Mouse (Mus musculus) liver, postnatal 0 days (tissue): ENCODE results near the gene Enthd1. TPM values are rescaled to one million over a fixed set of nuclear protein-coding genes. Genes with fewer than 3 reads are reported as not detected.
A peak's percentile ranks its signal among the peaks of the same experiment; 100 is the strongest.
"Not testable (repeated sequence)": the region's sequence is repeated elsewhere in the genome, so short reads cannot be mapped to it uniquely, and the experiment has no call there.

ENCODE experiments used
- ATAC-seq: fragments of 200-750 bp; cut with Nextera tagmentation; 2 replicates; pipeline ENCODE4 v1.8.0; 2017; ENCODE audit warnings: mild to moderate bottlenecking, moderate library complexity
- DNase-seq: peaks from one replicate; pipeline ENCODE4 v3.0.0-alpha.2; 2016
- H3K27ac ChIP-seq: fragments of 300-500 bp; sonication (generic); 2 replicates; pipeline ENCODE4 v1.5.1; 2014; ENCODE audit warnings: antibody characterized with exemption, moderate library complexity, mild to moderate bottlenecking, low read depth
- H3K27me3 ChIP-seq: fragments of 300-500 bp; sonication (generic); 2 replicates; pipeline ENCODE4 v1.6.1; 2014; ENCODE audit warnings: low read length, control low read depth, mixed read lengths; ENCODE audit not compliant: insufficient read depth
- H3K36me3 ChIP-seq: fragments of 300-500 bp; sonication (generic); replicated peaks from 2 replicates; pipeline ENCODE4 v1.6.1; 2014; ENCODE audit warnings: mild to moderate bottlenecking, control low read depth, low read length, moderate library complexity, mixed read lengths; ENCODE audit not compliant: insufficient read depth
- H3K4me1 ChIP-seq: fragments of 300-500 bp; sonication (generic); 2 replicates; pipeline ENCODE4 v1.6.1; 2014; ENCODE audit warnings: antibody characterized with exemption, mild to moderate bottlenecking, control low read depth; ENCODE audit not compliant: insufficient read depth
- H3K4me2 ChIP-seq: fragments of 300-500 bp; sonication (generic); 2 replicates; pipeline ENCODE4 v1.6.1; 2014; ENCODE audit warnings: low read depth, mild to moderate bottlenecking, low read length, moderate library complexity, mixed read lengths
- H3K4me3 ChIP-seq: fragments of 300-500 bp; sonication (generic); 2 replicates; pipeline ENCODE4 v1.5.1; 2014; ENCODE audit warnings: low read depth, low read length
- H3K9ac ChIP-seq: fragments of 300-500 bp; sonication (generic); replicated peaks from 2 replicates; pipeline ENCODE4 v1.6.1; 2014; ENCODE audit warnings: mild to moderate bottlenecking, moderate library complexity
- H3K9me3 ChIP-seq: fragments of 300-500 bp; sonication (generic); 2 replicates; pipeline ENCODE4 v1.6.1; 2016; ENCODE audit warnings: mild to moderate bottlenecking, control low read depth, low read length, mixed read lengths
- CTCF ChIP-seq: sonication (generic); IDR thresholded peaks from 2 replicates; pipeline ENCODE4 v1.5.1; 2016; ENCODE audit warnings: antibody characterized with exemption, low read depth
- EP300 ChIP-seq: IDR thresholded peaks from 2 replicates; pipeline ENCODE4 v1.6.1; 2016; ENCODE audit warnings: antibody characterized with exemption, low read depth, mild to moderate bottlenecking
- WGBS: fragments of 180-500 bp; shearing (Covaris S2); extraction: QIAGEN DNeasy Blood & Tissue Kit; methylation state at CpG from one replicate; pipeline ENCODE4 v1.1.7; 2014; ENCODE audit not compliant: insufficient replicate concordance; 5-methylcytosine and 5-hydroxymethylcytosine counted together
- polyA plus RNA-seq: library from polyadenylated mRNA; unstranded; fragments of >200 nt; fragmentation: Nextera tagmentation; extraction: Ambion mirVana; gene quantifications from 2 replicates; pipeline ENCODE4 v1.2.1, GENCODE M21; 2015

Gene Enthd1
- polyA plus RNA-seq, 1 experiment from 2014 or later, result not detected

GRCm38 (mm10) chr15:80590641-80591040, 25.7 kb upstream of the Enthd1 start:
- no peaks in the 10 kb centered on the region for H3K27me3 ChIP-seq
- no peaks in the 10 kb centered on the region for H3K36me3 ChIP-seq
- no peaks in the 10 kb centered on the region; the same call in 1 of the 2 replicates for H3K4me1 ChIP-seq
- H3K4me3 ChIP-seq, result no peak overlapping the region
- no peak overlapping the region for H3K27ac ChIP-seq
- no peak overlapping the region for H3K9ac ChIP-seq
- TF ChIP-seq CTCF (no peak), EP300 (no peak)
- no peak overlapping the region for H3K4me2 ChIP-seq
- H3K9me3 ChIP-seq, result no peaks in the 10 kb centered on the region
- no peak for ATAC-seq
- 57% methylated on average over 5 of the region's 5 CpGs for WGBS
- DNase-seq, result no peak

GRCm38 (mm10) chr15:80586296-80586695, 21.3 kb upstream of the Enthd1 start:
- H3K9ac ChIP-seq, result no peak overlapping the region
- H3K4me1 ChIP-seq, result peaks cover 5% of the 10 kb centered on the region; the same call in 1 of the 2 replicates
- TF ChIP-seq EP300 (no peak), CTCF (no peak)
- no peak overlapping the region for H3K4me2 ChIP-seq
- ATAC-seq, result no peak
- H3K27me3 ChIP-seq, result no peaks in the 10 kb centered on the region
- H3K36me3 ChIP-seq, result no peaks in the 10 kb centered on the region
- no peak overlapping the region for H3K4me3 ChIP-seq
- no peaks in the 10 kb centered on the region for H3K9me3 ChIP-seq
- H3K27ac ChIP-seq, result no peak overlapping the region
- DNase-seq, result no peak
- WGBS, result 51% methylated on average over 4 of the region's 4 CpGs

GRCm38 (mm10) chr15:80582581-80583495, 17.9 kb upstream of the Enthd1 start:
- no peak for DNase-seq
- ATAC-seq, result no peak; the same call in 1 of the 2 replicates
- H3K4me1 ChIP-seq, result peaks cover 5% of the 10 kb centered on the region; the same call in 1 of the 2 replicates
- H3K9ac ChIP-seq, result no peak overlapping the region
- 36% methylated on average over 20 of the region's 20 CpGs for WGBS
- H3K4me2 ChIP-seq, result peak overlapping the region; percentile 30
- no peak overlapping the region for H3K4me3 ChIP-seq
- H3K9me3 ChIP-seq, result no peaks in the 10 kb centered on the region
- TF ChIP-seq CTCF (no peak), EP300 (no peak)
- H3K27me3 ChIP-seq, result peaks cover under 1% of the 10 kb centered on the region
- no peaks in the 10 kb centered on the region for H3K36me3 ChIP-seq
- no peak overlapping the region for H3K27ac ChIP-seq

- H3K4me2 ChIP-seq, H3K4me3 ChIP-seq, ATAC-seq, DNase-seq, H3K36me3 ChIP-seq, H3K4me1 ChIP-seq, H3K9me3 ChIP-seq, H3K9ac ChIP-seq, H3K27ac ChIP-seq: not testable (repeated sequence)
- WGBS, result 74% methylated on average over 1 of the region's 1 CpGs
- H3K27me3 ChIP-seq, result peaks cover 11% of the 10 kb centered on the region
These were observed 15.6 kb upstream of the Enthd1 start for GRCm38 (mm10) chr15:80580585-80580984.

- no peak for TF ChIP-seq EP300
- TF ChIP-seq CTCF, result no peak
- Histone ChIP-seq H3K9ac (no peak overlapping the region), H3K36me3 (no peaks in the 10 kb centered on the region), H3K4me3 (no peak overlapping the region), H3K27ac (no peak overlapping the region), H3K27me3 (peaks cover 11% of the 10 kb centered on the region), H3K4me1 (peaks cover 5% of the 10 kb centered on the region; the same call in 1 of the 2 replicates), H3K9me3 (no peaks in the 10 kb centered on the region), H3K4me2 (no peak overlapping the region)
- WGBS, result 67% methylated on average over 3 of the region's 3 CpGs
- DNase-seq (no peak), ATAC-seq (no peak)
These were observed 14.2 kb upstream of the Enthd1 start for GRCm38 (mm10) chr15:80579121-80579520.

- H3K36me3 ChIP-seq, result no peaks in the 10 kb centered on the region
- no peak overlapping the region for H3K27ac ChIP-seq
- no peak for DNase-seq
- no peak overlapping the region for H3K4me2 ChIP-seq
- H3K27me3 ChIP-seq, result peaks cover 11% of the 10 kb centered on the region
- no peak for TF ChIP-seq EP300
- no peak for TF ChIP-seq CTCF
- H3K4me3 ChIP-seq, result no peak overlapping the region
- no peaks in the 10 kb centered on the region for H3K9me3 ChIP-seq
- 39% methylated on average over 22 of the region's 22 CpGs for WGBS
- H3K9ac ChIP-seq, result no peak overlapping the region
- no peaks in the 10 kb centered on the region for H3K4me1 ChIP-seq
- ATAC-seq, result no peak
These were observed 12.4 kb upstream of the Enthd1 start for GRCm38 (mm10) chr15:80577166-80577960.
